Mouse (Mus musculus) midbrain, embryonic 14.5 days (tissue): ENCODE data around the gene C1d. TPM values are rescaled to one million over a fixed set of nuclear protein-coding genes. Genes with fewer than 3 reads are reported as not detected.

Experiments used
- ATAC-seq: fragments of 200-750 bp; cut with Nextera tagmentation; 2 replicates; pipeline ENCODE4 v1.8.0; 2017; ENCODE audit warnings: moderate number of reproducible peaks, moderate library complexity; ENCODE audit not compliant: low FRiP score, low TSS enrichment
- DNase-seq: peaks from one replicate; pipeline ENCODE4 v3.0.0-alpha.2; 2015
- H3K27ac ChIP-seq: fragments of 300-500 bp; sonication (generic); replicated peaks from 2 replicates; pipeline ENCODE4 v1.5.1; 2014; ENCODE audit warnings: mild to moderate bottlenecking, low read depth, low read length, moderate library complexity
- H3K27me3 ChIP-seq: fragments of 300-500 bp; sonication (generic); 2 replicates; pipeline ENCODE4 v1.6.1; 2014; ENCODE audit warnings: low read length, control low read depth, mixed read lengths; ENCODE audit not compliant: control insufficient read depth, insufficient read depth
- H3K36me3 ChIP-seq: fragments of 300-500 bp; sonication (generic); 2 replicates; pipeline ENCODE4 v1.6.1; 2014; ENCODE audit warnings: low read length, control low read depth; ENCODE audit not compliant: control insufficient read depth, insufficient read depth
- H3K4me1 ChIP-seq: fragments of 300-500 bp; sonication (generic); 2 replicates; pipeline ENCODE4 v1.6.1; 2014; ENCODE audit warnings: mild to moderate bottlenecking, antibody characterized with exemption, low read length, control low read depth; ENCODE audit not compliant: control insufficient read depth, insufficient read depth
- H3K4me2 ChIP-seq: fragments of 300-500 bp; sonication (generic); 2 replicates; pipeline ENCODE4 v1.6.1; 2014; ENCODE audit warnings: mild to moderate bottlenecking, low read length, moderate library complexity
- H3K4me3 ChIP-seq: fragments of 300-500 bp; sonication (generic); replicated peaks from 2 replicates; pipeline ENCODE4 v1.5.1; 2014; ENCODE audit warnings: low read depth, low read length
- H3K9ac ChIP-seq: fragments of 300-500 bp; sonication (generic); replicated peaks from 2 replicates; pipeline ENCODE4 v1.6.1; 2014; ENCODE audit warnings: mild to moderate bottlenecking, low read length, moderate library complexity
- H3K9me3 ChIP-seq: fragments of 300-500 bp; sonication (generic); 2 replicates; pipeline ENCODE4 v1.6.1; 2016; ENCODE audit warnings: low read length, control low read depth, mixed read lengths; ENCODE audit not compliant: control insufficient read depth
- WGBS: fragments of 180-500 bp; shearing (Covaris S2); extraction: QIAGEN DNeasy Blood & Tissue Kit; methylation state at CpG from one replicate; pipeline ENCODE4 v1.1.7; 2014; 5-methylcytosine and 5-hydroxymethylcytosine counted together
- polyA plus RNA-seq: library from polyadenylated mRNA; unstranded; fragments of >200 nt; fragmentation: Nextera tagmentation; extraction: Ambion mirVana; gene quantifications from 2 replicates; pipeline ENCODE4 v1.2.1, GENCODE M21; 2014

The C1d gene
- polyA plus RNA-seq, 1 experiment from 2014 or later, result 173 TPM

- no peak overlapping the region for H3K27ac ChIP-seq
- 66% methylated on average over 8 of the region's 8 CpGs for WGBS
- peak; percentile 76 for DNase-seq
- no peaks in the 10 kb centered on the region for H3K4me1 ChIP-seq
- no peak overlapping the region for H3K4me3 ChIP-seq
- no peaks in the 10 kb centered on the region for H3K9me3 ChIP-seq
- H3K4me2 ChIP-seq, result no peak overlapping the region
- ATAC-seq, result peak; percentile 71
- H3K36me3 ChIP-seq, result no peaks in the 10 kb centered on the region
- H3K9ac ChIP-seq, result no peak overlapping the region
- H3K27me3 ChIP-seq, result no peaks in the 10 kb centered on the region
Measured at GRCm38 (mm10) chr11:17306007-17306891, 48.9 kb downstream of the C1d start.

GRCm38 (mm10) chr11:17307457-17307856 is 50.1 kb downstream of the C1d start:
- Histone ChIP-seq H3K27ac (no peak overlapping the region), H3K4me2 (no peak overlapping the region), H3K9ac (no peak overlapping the region), H3K4me1 (no peaks in the 10 kb centered on the region), H3K27me3 (no peaks in the 10 kb centered on the region), H3K4me3 (no peak overlapping the region), H3K36me3 (no peaks in the 10 kb centered on the region), H3K9me3 (no peaks in the 10 kb centered on the region)
- ATAC-seq (no peak), DNase-seq (no peak)

Other genes starting within 250 kb of the C1d start
- 131 and 161 TPM in 2 replicates for gene Cnrip1, start 206.0 kb upstream of the C1d start, polyA plus RNA-seq
- gene Plek, start 205.2 kb upstream of the C1d start, polyA plus RNA-seq, result 2.8 and 5.8 TPM in 2 replicates
- 141 and 200 TPM in 2 replicates for gene Ppp3r1, start 98.3 kb upstream of the C1d start, polyA plus RNA-seq
- gene Wdr92, start 75.5 kb upstream of the C1d start, polyA plus RNA-seq, result 17.5 and 22.0 TPM in 2 replicates
- gene Pno1, start 46.0 kb upstream of the C1d start, polyA plus RNA-seq, result 43.4 and 43.7 TPM in 2 replicates